In the genomic region with DNA sequence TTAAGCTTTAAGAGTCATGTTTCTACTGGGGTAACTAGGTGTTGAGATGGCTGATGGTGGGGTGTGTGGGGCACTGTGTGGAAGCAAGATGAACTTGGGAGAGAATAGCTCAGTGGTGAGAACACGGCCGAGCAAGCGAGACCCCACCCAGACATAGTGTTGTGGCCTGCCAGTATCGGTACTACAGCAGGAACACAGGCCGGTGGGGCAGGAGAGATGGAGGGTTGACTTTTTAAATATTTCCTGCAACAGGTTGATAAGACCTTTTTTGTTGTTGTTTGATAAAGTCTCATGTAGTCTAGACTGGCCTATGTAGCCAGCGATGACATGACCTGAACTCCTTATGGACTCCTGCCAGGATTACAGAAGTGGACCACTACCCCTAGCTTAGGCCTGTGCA, we compare ENCODE assay signal across 25 mouse cellular contexts.
DNase-seq lines count a peak whose midpoint lies in the region; ATAC-seq and TF ChIP-seq lines count a peak whose summit lies in the region.
"Had no signal": no experiment of that assay in that cellular context is flagged by ENCODE, and none has a peak within 500 bp of the region (broad histone marks: within the 10 kb centered on the region; RNA-seq: fewer than 3 reads in every experiment).

No protein-coding gene starts in this region.

- H3K4me1 ChIP-seq in liver, embryonic 16.5 days (ENCODE audit: control insufficient read depth, low read depth, low read length) = peaks cover 40% of the 10 kb centered on the region
- no peaks in the 10 kb centered on the region for H3K4me1 ChIP-seq in midbrain, embryonic 11.5 days (ENCODE audit: control insufficient read depth, insufficient read depth, low read length)
- H3K4me1 ChIP-seq in forebrain, embryonic 11.5 days (replicated peaks; ENCODE audit: control insufficient read depth, insufficient read depth, low read length) = no peaks in the 10 kb centered on the region
- H3K4me1 ChIP-seq: embryonic facial prominence, embryonic 15.5 days; forebrain, embryonic 10.5 days; intestine, embryonic 15.5 days; limb, embryonic 12.5 days; neural tube, embryonic 13.5 days had no signal

- no peak overlapping the region for H3K4me3 ChIP-seq in layer of hippocampus, adult 2 months
- H3K4me3 ChIP-seq in liver, embryonic 16.5 days (ENCODE audit: low read depth, low read length) = no peak overlapping the region
- H3K4me3 ChIP-seq in midbrain, embryonic 11.5 days (ENCODE audit: low read depth, low read length) = no peak overlapping the region
- no peak overlapping the region for H3K4me3 ChIP-seq in forebrain, embryonic 11.5 days (ENCODE audit: low read depth, low read length)
- H3K4me3 ChIP-seq: embryonic facial prominence, embryonic 15.5 days; forebrain, embryonic 10.5 days; intestine, embryonic 15.5 days; limb, embryonic 12.5 days; myocyte; neural tube, embryonic 13.5 days had no signal

- DNase-seq in layer of hippocampus, adult 2 months (ENCODE audit: low spot score in 2 of 2) = no peak
- no peak for DNase-seq in layer of hippocampus, postnatal 10 days (ENCODE audit: low spot score in 2 of 2)
- peak; percentile 75 for DNase-seq in liver
- DNase-seq in midbrain, embryonic 11.5 days (ENCODE audit: low spot score, missing footprints) = no peak
- no peak for DNase-seq in urinary bladder, postnatal 14 days (ENCODE audit: low spot score)
- DNase-seq in forebrain, embryonic 11.5 days (ENCODE audit: low spot score) = no peak
- DNase-seq: B cell, adult 2 months; cerebellum, adult 9-10 months; heart, postnatal 4 days; kidney, adult 9 months; lung, embryonic 14.5 days; retina, postnatal 1 day; right cerebral cortex, postnatal 25 days; spleen, adult 18-20 months had no signal

- H3K27ac ChIP-seq in layer of hippocampus, adult 2 months = peak overlapping the region; percentile 49; the same call in 1 of the 2 replicates
- peak overlapping the region; percentile 76 for H3K27ac ChIP-seq in liver, embryonic 16.5 days (ENCODE audit: low read length)
- no peak overlapping the region for H3K27ac ChIP-seq in midbrain, embryonic 11.5 days (ENCODE audit: low read depth, low read length)
- no peak overlapping the region for H3K27ac ChIP-seq in forebrain, embryonic 11.5 days (ENCODE audit: low read depth, low read length)
- H3K27ac ChIP-seq: embryonic facial prominence, embryonic 15.5 days; forebrain, embryonic 10.5 days; intestine, embryonic 15.5 days; limb, embryonic 12.5 days; neural tube, embryonic 13.5 days had no signal

- H3K36me3 ChIP-seq in liver, embryonic 16.5 days (ENCODE audit: control insufficient read depth, insufficient read depth) = peaks cover 22% of the 10 kb centered on the region
- peaks cover 11% of the 10 kb centered on the region for H3K36me3 ChIP-seq in midbrain, embryonic 11.5 days (ENCODE audit: control insufficient read depth, insufficient read depth, low read length)
- 0 out of 2 replicates have a peak, but pooled peaks cover 9% of the 10 kb centered on the region for H3K36me3 ChIP-seq in forebrain, embryonic 11.5 days (ENCODE audit: control insufficient read depth, insufficient read depth, low read length)

- H3K9ac ChIP-seq in liver, embryonic 16.5 days (ENCODE audit: low read depth, low read length) = 0 out of 2 replicates have a peak overlapping the region, but pooled peaks have one; percentile 1
- H3K9ac ChIP-seq in midbrain, embryonic 11.5 days (ENCODE audit: low read length) = no peak overlapping the region
- no peak overlapping the region for H3K9ac ChIP-seq in forebrain, embryonic 11.5 days (ENCODE audit: low read length)
- H3K9ac ChIP-seq: embryonic facial prominence, embryonic 15.5 days; intestine, embryonic 15.5 days; limb, embryonic 12.5 days; lung, embryonic 14.5 days; neural tube, embryonic 13.5 days had no signal

- no peak for TF ChIP-seq CTCF in layer of hippocampus, adult 2 months (conservative IDR thresholded peaks at IDR 0.05)

- peak overlapping the region; percentile 39; the same call in 1 of the 2 replicates for H3K4me2 ChIP-seq in liver, embryonic 16.5 days (ENCODE audit: low read depth, low read length)
- H3K4me2 ChIP-seq in midbrain, embryonic 11.5 days = no peak overlapping the region
- no peak overlapping the region for H3K4me2 ChIP-seq in forebrain, embryonic 11.5 days (ENCODE audit: low read depth, low read length, severe bottlenecking)
- H3K4me2 ChIP-seq: embryonic facial prominence, embryonic 15.5 days; intestine, embryonic 15.5 days; limb, embryonic 12.5 days; lung, embryonic 14.5 days; neural tube, embryonic 13.5 days had no signal

- peak; percentile 78 for ATAC-seq in liver, embryonic 16.5 days (ENCODE audit: low read depth)
- no peak for ATAC-seq in midbrain, embryonic 11.5 days (ENCODE audit: low FRiP score)
- no peak for ATAC-seq in forebrain, embryonic 11.5 days (replicated peaks; ENCODE audit: low FRiP score)
- ATAC-seq: hindbrain, embryonic 16.5 days; intestine, embryonic 15.5 days; midbrain, embryonic 16.5 days; Patski had no signal

- peaks cover 5% of the 10 kb centered on the region for H3K9me3 ChIP-seq in liver, embryonic 16.5 days (replicated peaks; ENCODE audit: control insufficient read depth, low read length)
- H3K9me3 ChIP-seq in midbrain, embryonic 11.5 days (ENCODE audit: control insufficient read depth, low read length) = no peaks in the 10 kb centered on the region
- H3K9me3 ChIP-seq in forebrain, embryonic 11.5 days (ENCODE audit: control insufficient read depth, low read length) = no peaks in the 10 kb centered on the region
- H3K9me3 ChIP-seq: embryonic facial prominence, embryonic 15.5 days; intestine, embryonic 15.5 days had no signal

- no peaks in the 10 kb centered on the region for H3K27me3 ChIP-seq in liver, embryonic 16.5 days (ENCODE audit: control insufficient read depth, insufficient read depth, low read depth, low read length)
- H3K27me3 ChIP-seq in midbrain, embryonic 11.5 days (ENCODE audit: control insufficient read depth, insufficient read depth, low read length) = no peaks in the 10 kb centered on the region
- H3K27me3 ChIP-seq in forebrain, embryonic 11.5 days (ENCODE audit: control insufficient read depth, insufficient read depth, low read length) = no peaks in the 10 kb centered on the region
- H3K27me3 ChIP-seq: CH12.LX; embryonic facial prominence, embryonic 15.5 days; intestine, embryonic 15.5 days; limb, embryonic 12.5 days; neural tube, embryonic 13.5 days; Patski had no signal

- WGBS in liver, embryonic 16.5 days (ENCODE audit: insufficient replicate concordance) = 20% methylated on average over 6 of the region's 6 CpGs
- 96% methylated on average over 6 of the region's 6 CpGs for WGBS in midbrain, embryonic 11.5 days
- 97% methylated on average over 6 of the region's 6 CpGs for WGBS in forebrain, embryonic 11.5 days

Comparison
In these comparisons a context has a peak if more than half of its experiments do, and no peak if none do; other contexts are left out.
1. H3K27ac ChIP-seq: peak in layer of hippocampus, adult 2 months (single experiment) and liver, embryonic 16.5 days (single experiment); none in midbrain, embryonic 11.5 days (single experiment) and forebrain, embryonic 11.5 days (single experiment).